Mouse (Mus musculus): ENCODE measurements around the gene Kcng4. TPM values are rescaled to one million over a fixed set of nuclear protein-coding genes. Genes with fewer than 3 reads are reported as not detected.

The Kcng4 gene
- total RNA-seq, 2 experiments from 2014 or later, result 3.6 to 3.7 TPM

DNA sequence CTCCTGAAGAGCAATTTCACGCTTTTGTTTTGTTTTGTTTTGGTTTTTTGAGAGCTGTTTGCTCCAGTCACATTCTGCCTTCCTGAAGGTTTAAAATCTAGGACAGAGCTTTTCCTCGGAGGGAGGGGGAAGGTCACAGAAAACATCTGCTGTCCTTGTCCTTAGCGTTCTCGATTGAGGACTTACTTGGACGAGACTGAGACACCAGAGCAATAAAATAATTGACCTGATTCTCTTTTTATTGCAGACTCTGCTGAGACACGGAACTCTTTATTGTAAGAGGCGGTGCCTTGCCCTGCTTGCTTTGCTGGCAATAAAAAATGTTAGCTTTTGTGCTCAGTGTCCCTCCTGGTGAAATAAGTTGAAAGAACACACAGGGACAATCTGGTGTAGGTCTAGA lies 4.3 kb upstream of the Kcng4 start:
- DNase-seq, result no peak

DNA sequence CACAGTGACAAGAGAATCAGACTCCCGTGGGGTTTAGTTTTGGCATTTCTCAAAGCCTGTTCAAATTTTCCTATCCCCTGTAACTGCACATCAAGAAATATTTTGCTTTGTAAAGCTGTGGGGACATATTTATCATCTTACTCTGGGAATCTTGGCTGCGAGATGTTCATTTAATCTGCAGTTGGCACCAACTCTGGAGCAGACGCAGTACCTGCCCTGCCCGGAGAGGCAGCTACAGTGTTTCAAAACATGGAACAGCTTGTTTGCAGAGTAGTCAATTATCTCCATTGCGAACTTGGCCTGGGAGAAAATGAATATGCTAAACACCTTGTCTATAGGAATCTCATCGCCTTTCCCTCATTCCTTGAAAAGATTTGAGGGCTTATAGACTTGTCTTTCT lies 2.8 kb upstream of the Kcng4 start:
- no peak for DNase-seq

DNA sequence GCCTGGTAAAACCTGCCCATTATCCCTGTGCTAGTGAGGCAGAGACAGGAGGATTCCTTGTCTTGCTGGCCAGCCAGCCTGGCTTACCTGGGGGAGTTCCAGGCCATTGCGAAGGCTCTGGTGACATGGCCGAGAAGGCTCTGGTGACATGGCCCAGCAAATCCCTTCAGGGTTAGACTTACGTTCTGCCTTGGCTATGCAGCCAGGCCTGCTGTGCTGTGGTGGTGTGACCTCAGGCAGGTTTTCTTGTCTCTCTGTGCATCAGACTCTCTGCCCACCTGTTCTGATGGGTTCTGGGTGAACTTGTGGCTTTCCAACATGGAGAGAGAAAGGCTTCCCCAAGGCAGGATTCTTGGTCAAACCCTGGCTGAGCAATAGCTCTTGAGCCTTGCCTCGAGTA lies 1.9 kb upstream of the Kcng4 start:
- DNase-seq, result no peak

DNA sequence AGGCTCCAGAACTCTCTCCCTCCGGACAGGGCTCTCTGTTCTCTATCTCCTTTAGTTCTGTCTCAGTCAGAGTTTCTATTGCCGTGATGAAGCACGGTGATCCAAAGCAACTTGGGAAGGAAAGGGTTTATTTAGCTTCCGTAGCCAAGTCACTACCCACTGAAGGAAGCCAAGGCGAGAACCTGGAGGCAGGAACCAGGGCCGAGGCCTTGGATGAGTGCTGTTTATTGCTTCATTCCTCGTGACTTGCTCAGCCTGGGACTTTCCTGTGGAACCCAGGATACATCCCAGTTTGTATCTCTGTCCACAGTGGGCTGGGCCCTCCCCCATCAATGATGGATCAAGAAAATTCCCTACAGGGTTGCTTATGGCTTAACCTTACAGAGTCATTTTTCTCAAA lies 1.3 kb upstream of the Kcng4 start:
- no peak for DNase-seq

DNA sequence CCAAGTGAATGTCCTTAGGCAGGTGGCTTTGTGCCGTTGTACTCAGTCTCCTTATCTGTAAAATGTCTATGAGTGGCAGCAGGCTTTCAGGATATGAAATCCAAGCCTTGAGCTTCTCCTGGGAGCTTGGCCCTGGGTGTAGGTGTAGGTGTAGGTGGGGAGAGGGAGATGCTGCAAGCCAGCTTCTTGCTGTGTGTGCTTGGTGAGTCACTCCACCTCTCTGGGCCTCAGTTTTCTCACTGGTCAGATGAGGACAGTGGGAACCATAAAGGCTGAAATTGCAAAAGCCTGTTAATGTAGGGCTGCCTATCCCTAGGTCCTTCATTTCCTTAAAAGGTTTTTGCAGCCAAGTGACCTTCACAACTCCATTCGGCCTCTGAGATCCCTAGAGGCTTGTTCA lies 478 bp upstream of the Kcng4 start:
- no peak for DNase-seq

DNA sequence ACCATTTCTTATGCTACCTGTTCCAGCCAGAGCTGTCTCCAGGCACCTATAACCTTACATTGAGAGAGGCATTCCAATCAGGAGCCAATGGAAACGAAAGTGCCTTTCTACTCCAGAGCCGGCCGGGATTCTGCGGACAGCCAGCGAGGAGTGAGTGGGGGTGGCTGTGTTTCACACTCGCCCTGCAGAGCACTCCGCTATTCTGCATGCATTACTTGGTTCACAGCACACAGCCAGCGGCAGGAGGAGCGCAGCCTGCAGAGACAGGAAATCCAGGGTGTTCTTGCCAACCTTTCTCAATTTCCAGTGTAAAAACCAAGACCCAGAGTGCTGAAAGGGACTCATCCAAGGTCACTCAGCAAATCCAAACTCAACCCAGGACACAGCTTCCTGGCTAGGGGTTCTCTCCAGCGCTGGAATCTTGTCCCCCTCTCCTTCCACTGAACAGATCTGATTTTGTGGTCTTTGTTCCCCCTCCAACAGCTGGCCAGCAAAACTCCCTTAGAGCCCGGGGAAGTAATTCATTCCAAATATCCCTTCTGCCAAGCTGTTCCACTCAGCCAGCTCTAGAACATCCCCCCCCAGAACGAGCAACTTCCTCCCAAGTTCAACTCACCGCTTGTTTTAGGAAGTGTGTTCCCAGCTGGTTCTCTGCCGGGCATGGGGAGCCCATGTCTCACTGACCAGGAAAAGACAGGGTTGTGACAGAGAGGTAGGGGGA lies 704 bp downstream of the Kcng4 start:
- no peak for DNase-seq

DNA sequence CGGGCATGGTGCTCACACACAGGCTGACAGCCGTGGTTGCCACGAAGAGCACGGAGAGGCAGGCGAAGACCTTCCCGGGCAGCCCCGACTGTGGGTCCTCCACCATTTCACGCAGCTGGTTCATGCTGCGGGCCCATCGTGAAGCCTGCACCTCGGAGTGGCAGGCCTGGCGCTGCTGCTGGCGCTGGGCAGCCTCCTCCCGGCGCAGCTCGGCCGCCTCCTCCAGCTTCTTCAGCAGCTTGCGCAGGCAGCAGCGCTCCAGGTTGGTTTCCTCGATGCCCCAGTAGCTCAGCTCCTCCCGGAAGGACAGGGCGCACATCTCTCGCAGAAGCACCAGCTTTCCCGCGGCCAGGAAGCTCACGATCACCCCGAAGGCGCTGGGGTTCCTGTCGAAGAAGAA lies 2.6 kb downstream of the Kcng4 start:
- no peak for DNase-seq

DNA sequence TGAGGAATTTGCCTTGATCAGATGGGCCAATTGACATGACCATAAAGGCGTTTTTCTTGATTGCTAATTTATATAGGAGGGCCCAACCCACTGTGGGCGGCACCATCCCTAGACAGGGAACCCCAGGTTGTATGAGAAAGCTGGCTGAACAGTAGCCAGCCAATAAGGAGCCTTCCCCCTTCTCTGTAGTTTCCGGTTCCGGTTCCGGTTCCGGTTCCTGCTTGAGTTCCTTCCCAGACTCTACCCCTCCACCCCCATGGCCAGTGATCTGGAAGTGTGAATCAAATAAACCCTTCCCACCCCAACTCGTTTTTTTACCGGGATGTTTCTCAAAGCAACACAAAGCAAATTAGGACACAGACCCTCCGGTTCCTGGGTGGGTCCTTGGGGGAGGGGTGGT lies 3.2 kb downstream of the Kcng4 start:
- no peak for DNase-seq

DNA sequence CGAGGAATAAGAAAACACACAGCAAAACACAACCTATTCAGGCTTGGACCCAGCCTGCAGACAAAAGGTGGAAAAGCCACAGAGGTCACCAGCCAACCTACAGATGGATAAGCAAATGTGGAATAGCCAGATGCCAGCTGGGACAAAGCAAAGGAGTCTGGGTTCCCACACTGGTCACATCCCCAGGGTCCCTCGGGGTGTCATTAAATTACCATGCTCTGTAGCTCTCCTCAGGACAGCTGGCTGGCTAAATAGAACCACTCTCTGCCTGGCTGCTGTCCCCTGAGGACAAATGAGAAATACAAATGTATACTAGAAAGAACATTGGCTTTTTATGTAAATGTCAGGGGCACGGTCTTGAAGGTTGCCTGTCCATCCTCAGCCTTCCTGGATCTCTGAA lies 4.6 kb downstream of the Kcng4 start:
- no peak for DNase-seq

DNA sequence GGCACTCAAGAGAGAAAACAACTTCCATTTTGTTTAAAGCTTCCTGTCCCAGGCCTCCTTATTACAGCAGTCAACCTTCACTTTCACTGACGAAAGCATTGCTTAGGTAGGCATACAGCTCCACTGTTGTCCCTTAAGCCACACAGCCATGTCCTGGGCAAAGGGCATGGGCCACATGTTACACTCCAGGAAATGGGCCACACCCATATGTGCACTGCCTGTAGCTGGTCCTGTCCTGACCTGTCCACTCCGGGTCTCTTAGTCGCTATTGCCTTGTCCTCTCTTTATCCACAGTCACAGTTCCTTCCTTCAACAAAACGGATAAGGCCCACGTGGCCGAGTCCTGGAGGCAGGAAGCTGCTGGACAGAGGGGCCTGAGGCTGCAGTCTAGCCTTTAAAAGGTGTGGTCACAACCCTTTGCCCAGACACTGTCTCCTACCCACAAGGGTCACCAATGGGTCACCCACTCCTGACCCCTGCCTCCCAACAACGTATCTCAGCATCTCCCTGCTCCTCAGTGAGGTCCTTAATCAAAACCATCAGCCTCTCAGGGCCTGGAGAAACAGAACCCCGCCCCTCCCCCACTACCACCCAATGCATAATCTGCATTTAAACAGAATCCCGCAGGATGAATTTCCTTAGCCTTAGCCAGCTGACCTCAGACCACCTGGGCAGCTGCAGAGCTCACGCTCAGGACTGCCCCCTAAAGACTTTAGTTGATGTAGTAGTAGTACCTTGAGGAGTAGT lies 7.7 kb downstream of the Kcng4 start:
- DNase-seq, result no peak

DNA sequence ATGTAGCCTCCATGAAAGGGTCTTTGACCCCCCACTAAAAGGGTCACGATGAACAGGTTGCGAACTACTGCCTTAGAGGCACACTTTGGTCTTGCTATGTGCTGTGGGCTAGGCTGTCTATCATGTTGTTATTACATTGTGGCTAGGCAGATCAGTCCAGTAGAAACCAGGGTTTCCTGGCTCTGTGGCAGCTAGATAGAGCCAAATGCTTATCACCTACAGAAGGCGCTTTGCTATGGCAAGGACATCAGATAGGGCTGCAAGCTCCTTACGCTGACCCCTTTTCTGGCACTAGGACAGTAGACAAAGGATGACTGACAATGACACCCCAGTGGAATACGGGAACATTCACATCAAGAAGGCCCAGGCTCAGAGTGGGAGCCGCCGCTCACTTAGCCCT lies 8.3 kb downstream of the Kcng4 start:
- DNase-seq, result no peak

DNA sequence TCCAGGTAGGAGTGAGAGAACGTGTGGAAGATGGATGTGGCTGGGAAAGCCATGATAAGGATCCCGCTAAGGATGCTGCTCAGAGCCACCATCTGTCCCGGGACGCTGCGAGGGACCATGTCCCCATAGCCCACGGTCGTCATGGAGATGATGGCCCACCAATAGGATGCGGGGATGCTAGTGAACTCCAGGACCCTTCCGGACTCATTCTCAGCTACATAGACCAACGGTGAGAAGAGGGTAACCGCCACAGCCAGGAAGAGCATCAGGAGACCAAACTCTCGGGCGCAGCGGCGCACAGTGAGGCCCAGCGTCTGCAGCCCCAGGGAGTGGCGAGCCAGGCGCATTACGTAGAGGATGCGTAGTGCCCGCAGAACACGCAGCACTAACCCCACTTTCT lies 9.7 kb downstream of the Kcng4 start:
- DNase-seq, result no peak

DNA sequence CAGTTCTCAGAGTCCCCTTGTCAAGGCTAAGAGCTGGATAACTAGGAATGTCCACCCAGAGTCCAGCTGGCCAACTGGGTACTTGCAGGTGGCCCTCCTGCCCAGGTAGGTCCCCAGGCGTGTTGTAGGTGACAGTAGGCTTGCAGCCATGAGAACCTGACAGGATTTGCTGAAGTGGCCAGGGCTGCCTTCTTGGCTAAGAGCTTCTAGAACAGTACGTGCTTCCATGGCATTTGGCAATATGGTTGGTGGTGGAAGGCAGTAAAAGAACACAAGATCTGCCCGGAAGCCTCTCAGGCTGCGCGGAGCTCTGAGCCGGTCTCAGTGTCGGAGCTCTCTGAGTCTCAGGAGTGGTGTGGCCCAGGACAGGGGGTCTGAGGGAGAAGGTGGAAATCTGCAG lies 10.6 kb downstream of the Kcng4 start:
- no peak for DNase-seq

DNA sequence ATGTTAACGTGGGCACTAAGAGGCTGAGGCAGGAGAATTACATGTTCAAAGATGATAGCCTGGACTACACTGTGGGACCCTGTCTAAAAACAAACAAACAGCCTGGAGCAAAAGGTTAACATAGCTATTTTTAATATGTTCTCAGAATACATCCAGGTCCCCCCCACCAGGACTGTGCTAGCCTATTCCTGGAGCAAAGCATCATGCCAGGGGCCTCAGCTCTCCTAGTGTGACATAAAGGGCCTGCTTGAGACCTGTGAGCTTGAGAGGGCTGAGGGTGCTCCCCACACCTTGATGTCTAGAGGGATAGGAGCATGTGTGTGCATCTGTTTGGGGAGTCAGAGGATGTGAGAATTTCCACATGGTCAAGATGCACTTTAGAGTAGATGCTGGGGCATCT lies 11.7 kb downstream of the Kcng4 start:
- no peak for DNase-seq

DNA sequence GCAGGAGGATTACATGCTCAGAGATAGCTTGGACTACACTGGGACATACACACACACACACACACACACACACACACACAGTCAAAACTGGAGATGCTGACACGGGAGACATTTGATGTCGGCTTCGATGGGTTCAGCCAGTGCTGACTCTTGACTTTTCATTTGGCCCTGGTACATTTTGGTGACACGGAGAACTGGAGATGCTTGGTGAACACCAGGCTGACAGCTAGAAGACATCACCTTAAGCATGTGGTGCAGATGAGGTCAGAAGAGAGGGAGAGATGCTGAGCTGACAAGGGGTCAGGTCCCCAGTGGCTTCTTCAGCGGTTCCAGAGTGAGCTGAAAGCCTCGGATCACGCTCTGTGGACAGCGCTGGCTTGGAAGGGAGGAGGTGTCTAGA lies 12.4 kb downstream of the Kcng4 start:
- no peak for DNase-seq

DNA sequence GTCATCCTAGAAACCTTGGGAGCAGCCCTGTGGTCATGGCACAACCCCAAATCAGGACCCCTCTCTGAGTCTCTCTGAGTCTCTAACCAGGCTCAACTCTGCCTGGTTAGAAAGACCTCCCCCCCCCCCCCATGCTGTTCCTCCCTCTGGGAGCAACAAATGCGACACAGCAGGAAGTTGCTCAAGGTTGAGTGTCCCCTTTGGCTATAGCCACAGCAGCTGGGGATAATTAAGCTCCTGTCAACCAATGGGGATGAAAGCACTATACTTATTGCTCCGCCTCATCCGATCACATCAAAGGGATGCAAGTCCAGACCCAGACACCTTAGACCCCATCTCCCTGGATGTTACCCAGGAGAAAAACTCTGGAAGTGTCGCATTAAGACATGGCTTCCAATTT lies 12.9 kb downstream of the Kcng4 start:
- no peak for DNase-seq

DNA sequence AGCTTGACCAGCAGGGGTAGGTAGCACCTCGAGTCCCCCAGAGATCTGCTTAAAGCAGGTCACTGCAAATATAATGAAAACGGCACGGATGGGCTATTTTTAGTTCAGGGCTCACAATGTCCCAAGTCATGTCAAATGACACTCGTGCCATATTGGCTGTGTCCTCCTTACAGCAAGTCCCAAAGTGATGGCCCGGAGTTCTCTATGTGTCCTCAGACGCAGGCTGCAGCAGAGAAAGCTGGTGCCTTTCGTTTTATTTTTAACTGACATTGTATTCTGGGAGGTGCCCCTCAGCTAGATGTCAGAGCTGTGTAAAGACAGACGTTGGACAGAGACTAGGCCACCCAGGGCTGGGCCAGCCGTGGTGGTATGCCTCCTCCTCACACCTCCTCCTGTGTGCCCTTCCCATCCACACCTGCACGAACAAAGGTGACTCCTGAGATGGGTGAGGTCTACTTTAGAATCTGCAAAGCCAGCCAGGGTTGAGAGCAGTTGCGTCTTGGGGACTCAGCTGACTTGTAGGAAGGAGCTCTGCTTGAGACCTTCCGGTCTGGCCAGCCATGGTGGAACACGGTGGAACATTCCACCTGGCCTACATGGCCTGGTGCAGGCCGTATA lies 14.5 kb downstream of the Kcng4 start:
- no peak for DNase-seq

DNA sequence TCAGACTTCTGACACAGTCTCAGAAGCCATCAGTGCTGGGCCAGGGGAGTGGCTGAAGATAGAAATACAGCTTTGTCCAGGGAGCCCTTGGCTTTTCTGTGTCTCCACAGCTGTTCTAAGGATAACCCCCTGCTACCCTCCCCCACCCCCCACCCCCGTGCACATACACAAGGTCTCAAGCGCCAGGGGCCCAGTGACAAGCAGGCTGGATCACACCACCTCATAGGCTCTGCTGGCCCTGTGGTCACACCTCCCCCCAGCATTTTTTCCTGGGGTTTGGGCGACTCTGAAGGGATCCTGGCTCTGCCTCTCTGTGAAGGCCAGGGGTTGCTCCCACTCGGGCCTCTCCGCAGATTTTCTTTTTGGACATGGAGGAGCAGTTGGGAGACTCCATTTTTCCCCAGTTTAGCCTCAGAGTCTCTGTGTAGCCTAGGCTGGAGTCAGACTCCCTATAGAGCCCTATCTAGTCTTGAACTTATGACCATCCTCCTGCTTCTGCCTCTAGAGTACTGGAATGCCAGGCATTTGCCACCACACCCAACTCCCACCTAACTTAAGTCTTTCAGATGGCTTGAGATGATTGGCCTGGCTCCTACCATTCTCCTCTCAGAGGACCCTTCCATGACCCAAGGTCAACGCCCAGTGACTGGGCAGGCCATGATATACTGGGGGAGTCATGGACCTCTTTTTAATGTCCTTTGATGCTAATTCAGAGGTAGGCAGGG lies 15.2 kb downstream of the Kcng4 start:
- no peak for DNase-seq

DNA sequence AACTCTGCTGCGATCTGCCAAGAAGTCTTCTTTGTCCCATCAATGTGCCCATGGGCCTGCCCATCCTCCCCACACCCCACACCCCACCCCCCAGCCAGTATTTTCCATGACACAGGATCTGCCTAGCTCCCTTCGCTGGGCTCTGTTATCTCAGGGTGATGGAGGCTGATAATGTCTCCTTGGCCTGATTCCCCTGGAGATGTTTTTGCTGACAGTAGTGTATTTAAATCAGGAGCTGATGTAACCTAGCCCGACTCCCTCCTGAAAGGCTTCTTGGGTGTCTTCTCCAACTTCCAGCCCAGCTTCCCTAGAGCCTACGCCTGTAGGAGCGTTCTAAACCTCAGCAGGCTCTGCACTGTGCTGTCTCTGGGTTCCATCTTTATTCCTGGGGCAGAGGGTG lies 16.6 kb downstream of the Kcng4 start:
- no peak for DNase-seq

DNA sequence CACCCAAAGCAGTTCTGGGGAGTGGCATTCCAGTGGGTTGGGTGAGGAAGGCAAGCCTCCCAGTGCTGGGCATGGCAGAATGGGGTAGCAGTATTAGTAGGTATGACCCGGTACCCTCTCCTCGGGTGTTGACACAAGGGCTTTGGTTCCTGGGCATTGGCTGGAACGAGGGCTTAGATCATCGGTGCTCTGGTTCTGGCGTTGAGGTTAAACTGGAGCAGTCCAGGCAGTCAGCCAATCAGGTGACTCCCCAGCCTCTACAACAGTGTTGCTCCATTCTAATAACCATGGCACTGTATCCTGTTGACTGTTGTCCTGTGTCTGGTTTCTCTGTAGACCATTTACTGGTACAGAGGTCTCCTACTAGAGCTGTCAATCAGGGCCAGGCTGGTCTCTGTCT lies 17.9 kb downstream of the Kcng4 start:
- no peak for DNase-seq

DNA sequence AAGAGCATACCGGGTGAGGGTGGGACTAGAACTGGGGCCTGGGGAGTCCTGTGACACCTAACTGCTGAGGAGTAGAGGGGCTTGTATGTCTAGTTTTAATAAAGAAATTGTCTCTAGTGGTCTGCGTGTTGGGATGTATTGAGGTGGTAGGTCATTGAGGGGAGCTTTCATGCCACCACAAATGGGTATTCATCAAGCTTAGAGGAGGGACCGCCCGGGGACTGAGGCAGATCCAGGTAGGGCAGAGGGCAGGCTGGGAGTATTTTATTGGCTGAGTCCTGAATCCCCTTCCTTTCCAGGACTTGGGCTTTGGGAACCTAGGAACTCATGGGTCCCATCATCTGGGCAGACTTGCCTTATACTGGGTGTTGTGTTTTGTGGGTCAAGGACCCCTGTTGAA lies 18.7 kb downstream of the Kcng4 start:
- DNase-seq, result no peak

DNA sequence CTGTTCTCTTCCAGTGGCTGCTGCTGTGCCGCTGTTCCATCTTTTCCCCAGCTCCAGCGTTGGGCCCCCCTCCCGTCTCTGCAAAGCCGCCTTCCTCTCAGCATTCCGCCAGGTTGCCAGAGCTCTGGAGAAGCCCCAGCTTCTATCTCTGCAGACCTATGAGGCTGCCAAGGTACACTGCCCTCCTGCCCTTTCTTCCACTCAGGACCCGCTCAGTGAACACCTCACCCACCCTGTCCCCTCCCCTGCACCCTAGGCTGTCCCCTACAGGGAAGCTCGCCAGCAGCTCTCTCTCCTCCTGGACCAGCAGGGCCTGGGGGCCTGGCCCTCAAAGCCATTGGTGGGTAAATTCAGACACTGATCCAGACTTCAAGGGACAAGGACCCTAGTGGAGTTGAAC lies 19.1 kb downstream of the Kcng4 start:
- no peak for DNase-seq

DNA sequence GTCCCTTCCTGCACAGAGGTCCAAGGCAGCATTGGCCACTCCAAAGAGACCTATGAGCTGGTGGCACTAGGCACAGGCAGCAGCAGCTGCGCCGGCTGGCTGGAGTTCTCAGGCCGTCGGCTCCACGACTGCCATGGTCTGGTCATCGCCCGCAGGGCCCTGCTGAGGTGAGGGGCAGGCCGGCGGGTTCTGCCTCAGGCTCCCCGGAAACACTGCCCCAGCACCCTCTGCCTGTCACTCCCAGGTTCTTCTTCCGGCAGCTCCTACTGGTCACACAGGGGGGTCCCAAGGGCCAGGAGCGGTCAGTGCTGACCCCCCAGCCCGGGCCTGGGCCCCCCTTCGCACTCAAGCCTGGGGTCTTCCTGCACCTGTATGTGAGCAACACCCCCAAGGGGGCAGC lies 20.4 kb downstream of the Kcng4 start:
- DNase-seq, result no peak

All from layer of hippocampus, postnatal 36 days (tissue).